Mouse (Mus musculus): ENCODE data around the gene Ets2. TPM values are rescaled to one million over a fixed set of nuclear protein-coding genes. Genes with fewer than 3 reads are reported as not detected.
A peak's percentile ranks its signal among the peaks of the same experiment; 100 is the strongest.

Gene Ets2
- polyA plus RNA-seq, 1 experiment from 2014 or later: 13.5 TPM

GRCm38 (mm10) chr16:95728453-95729435 lies 26.9 kb downstream of the Ets2 start:
- Histone ChIP-seq H3K4me3 (ENCODE audit: low read depth, low read length) (no peak overlapping the region), H3K27me3 (ENCODE audit: insufficient read depth, low read length) (no peaks in the 10 kb centered on the region), H3K36me3 (replicated peaks; ENCODE audit: insufficient read depth, low read length) (no peaks in the 10 kb centered on the region), H3K4me2 (ENCODE audit: low read depth, low read length) (no peak overlapping the region), H3K27ac (ENCODE audit: low read depth) (0 out of 2 replicates have a peak overlapping the region, but pooled peaks have one; percentile 1), H3K9me3 (ENCODE audit: low read length) (no peaks in the 10 kb centered on the region; the same call in 1 of the 2 replicates), H3K4me1 (ENCODE audit: insufficient read depth) (no peaks in the 10 kb centered on the region), H3K9ac (replicated peaks) (no peak overlapping the region)
- ATAC-seq (peak; percentile 90), DNase-seq (peak; percentile 77)
- 41% methylated on average over 10 of the region's 10 CpGs for WGBS (ENCODE audit: insufficient replicate concordance)
- TF ChIP-seq EP300 (IDR thresholded peaks at IDR 0.05; ENCODE audit: low read depth) (peak; percentile 91), CTCF (IDR thresholded peaks at IDR 0.05; ENCODE audit: low read depth) (no peak)

GRCm38 (mm10) chr16:95729775-95730174 lies 27.9 kb downstream of the Ets2 start:
- H3K4me3 ChIP-seq (ENCODE audit: low read depth, low read length): no peak overlapping the region
- H3K9ac ChIP-seq (replicated peaks): no peak overlapping the region
- TF ChIP-seq EP300 (IDR thresholded peaks at IDR 0.05; ENCODE audit: low read depth) (no peak), CTCF (IDR thresholded peaks at IDR 0.05; ENCODE audit: low read depth) (no peak)
- H3K27me3 ChIP-seq (ENCODE audit: insufficient read depth, low read length): no peaks in the 10 kb centered on the region
- no peaks in the 10 kb centered on the region for H3K36me3 ChIP-seq (replicated peaks; ENCODE audit: insufficient read depth, low read length)
- DNase-seq (no peak), ATAC-seq (no peak)
- H3K27ac ChIP-seq (ENCODE audit: low read depth): no peak overlapping the region
- no peak overlapping the region for H3K4me2 ChIP-seq (ENCODE audit: low read depth, low read length)
- 72% methylated on average over 6 of the region's 6 CpGs for WGBS (ENCODE audit: insufficient replicate concordance)
- no peaks in the 10 kb centered on the region for H3K4me1 ChIP-seq (ENCODE audit: insufficient read depth)
- no peaks in the 10 kb centered on the region; the same call in 1 of the 2 replicates for H3K9me3 ChIP-seq (ENCODE audit: low read length)

GRCm38 (mm10) chr16:95734785-95735184 lies 32.9 kb downstream of the Ets2 start:
- TF ChIP-seq EP300 (IDR thresholded peaks at IDR 0.05; ENCODE audit: low read depth) (no peak), CTCF (IDR thresholded peaks at IDR 0.05; ENCODE audit: low read depth) (no peak)
- Histone ChIP-seq H3K4me1 (ENCODE audit: insufficient read depth) (no peaks in the 10 kb centered on the region), H3K36me3 (replicated peaks; ENCODE audit: insufficient read depth, low read length) (no peaks in the 10 kb centered on the region), H3K4me2 (ENCODE audit: low read depth, low read length) (no peak overlapping the region), H3K9ac (replicated peaks) (no peak overlapping the region), H3K27me3 (ENCODE audit: insufficient read depth, low read length) (no peaks in the 10 kb centered on the region), H3K9me3 (ENCODE audit: low read length) (no peaks in the 10 kb centered on the region; the same call in 1 of the 2 replicates), H3K4me3 (ENCODE audit: low read depth, low read length) (no peak overlapping the region), H3K27ac (ENCODE audit: low read depth) (no peak overlapping the region)
- DNase-seq (no peak), ATAC-seq (no peak)
- 72% methylated on average over 2 of the region's 2 CpGs for WGBS (ENCODE audit: insufficient replicate concordance)

- Histone ChIP-seq H3K4me3 (ENCODE audit: low read depth, low read length) (no peak overlapping the region), H3K4me2 (ENCODE audit: low read depth, low read length) (no peak overlapping the region), H3K27me3 (ENCODE audit: insufficient read depth, low read length) (no peaks in the 10 kb centered on the region), H3K4me1 (ENCODE audit: insufficient read depth) (peaks cover 1% of the 10 kb centered on the region; the same call in 1 of the 2 replicates), H3K36me3 (replicated peaks; ENCODE audit: insufficient read depth, low read length) (no peaks in the 10 kb centered on the region), H3K9ac (replicated peaks) (no peak overlapping the region), H3K27ac (ENCODE audit: low read depth) (no peak overlapping the region), H3K9me3 (ENCODE audit: low read length) (no peaks in the 10 kb centered on the region; the same call in 1 of the 2 replicates)
- peak; percentile 55 for ATAC-seq
- DNase-seq: no peak
- no peak for TF ChIP-seq EP300 (IDR thresholded peaks at IDR 0.05; ENCODE audit: low read depth)
- no peak for TF ChIP-seq CTCF (IDR thresholded peaks at IDR 0.05; ENCODE audit: low read depth)
Measured at GRCm38 (mm10) chr16:95736059-95736458, 34.2 kb downstream of the Ets2 start.

DNA sequence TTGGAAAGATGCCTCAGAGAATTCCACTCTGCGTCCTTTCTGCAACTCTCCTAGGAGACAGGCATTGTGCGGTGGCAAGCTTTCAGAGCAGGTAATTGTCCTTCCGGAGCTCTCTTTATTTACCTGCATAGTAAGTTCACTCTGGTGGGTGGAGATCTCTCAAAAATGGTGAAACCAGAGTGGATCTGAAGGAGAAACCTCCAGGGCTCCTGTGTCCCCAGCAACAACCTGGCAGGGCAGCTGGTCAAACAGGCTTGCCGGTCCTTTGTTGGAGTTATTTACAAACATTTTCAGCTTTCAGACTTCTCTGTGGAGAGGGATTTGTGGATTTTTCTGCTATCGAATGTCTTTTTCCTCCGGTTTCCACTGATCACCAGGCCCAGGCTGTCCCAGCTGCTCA lies 34.6 kb downstream of the Ets2 start:
- no peaks in the 10 kb centered on the region; the same call in 1 of the 2 replicates for H3K9me3 ChIP-seq (ENCODE audit: low read length)
- H3K4me1 ChIP-seq (ENCODE audit: insufficient read depth): peaks cover 5% of the 10 kb centered on the region
- DNase-seq (no peak), ATAC-seq (no peak)
- 81% methylated on average over 6 of the region's 6 CpGs for WGBS (ENCODE audit: insufficient replicate concordance)
- no peaks in the 10 kb centered on the region for H3K36me3 ChIP-seq (replicated peaks; ENCODE audit: insufficient read depth, low read length)
- no peak overlapping the region for H3K4me3 ChIP-seq (ENCODE audit: low read depth, low read length)
- H3K27ac ChIP-seq (ENCODE audit: low read depth): no peak overlapping the region
- no peak overlapping the region for H3K4me2 ChIP-seq (ENCODE audit: low read depth, low read length)
- H3K9ac ChIP-seq (replicated peaks): no peak overlapping the region
- H3K27me3 ChIP-seq (ENCODE audit: insufficient read depth, low read length): no peaks in the 10 kb centered on the region
- TF ChIP-seq CTCF (IDR thresholded peaks at IDR 0.05; ENCODE audit: low read depth) (no peak), EP300 (IDR thresholded peaks at IDR 0.05; ENCODE audit: low read depth) (no peak)

DNA sequence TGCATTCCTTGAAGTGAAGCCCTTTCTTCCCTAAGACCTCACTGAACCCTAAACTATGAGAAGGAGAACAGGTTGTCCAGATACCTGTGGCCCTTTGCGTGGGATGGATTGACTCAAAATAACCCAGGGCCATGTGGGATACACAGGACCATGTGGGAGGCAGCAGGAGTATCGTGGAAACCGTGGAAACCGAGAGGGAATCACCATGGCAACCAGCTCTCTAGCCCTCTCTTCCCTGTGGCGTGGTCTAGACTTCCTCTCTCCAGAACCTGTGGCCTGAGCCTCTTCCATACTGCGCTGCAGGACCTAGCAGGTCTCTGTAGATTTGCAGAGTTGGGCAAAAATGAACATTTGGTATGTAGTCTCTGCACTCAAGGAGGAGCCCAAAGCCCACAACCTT lies 37.6 kb downstream of the Ets2 start:
- no peak for TF ChIP-seq EP300 (IDR thresholded peaks at IDR 0.05; ENCODE audit: low read depth)
- TF ChIP-seq CTCF (IDR thresholded peaks at IDR 0.05; ENCODE audit: low read depth): no peak
- no peak overlapping the region for H3K4me2 ChIP-seq (ENCODE audit: low read depth, low read length)
- H3K4me3 ChIP-seq (ENCODE audit: low read depth, low read length): no peak overlapping the region
- no peak overlapping the region for H3K9ac ChIP-seq (replicated peaks)
- DNase-seq (no peak), ATAC-seq (no peak)
- WGBS (ENCODE audit: insufficient replicate concordance): 76% methylated on average over 6 of the region's 6 CpGs
- no peaks in the 10 kb centered on the region for H3K27me3 ChIP-seq (ENCODE audit: insufficient read depth, low read length)
- H3K36me3 ChIP-seq (replicated peaks; ENCODE audit: insufficient read depth, low read length): no peaks in the 10 kb centered on the region
- H3K4me1 ChIP-seq (ENCODE audit: insufficient read depth): peaks cover 13% of the 10 kb centered on the region
- no peaks in the 10 kb centered on the region for H3K9me3 ChIP-seq (ENCODE audit: low read length)
- no peak overlapping the region for H3K27ac ChIP-seq (ENCODE audit: low read depth)
